Mouse (Mus musculus): ENCODE measurements around the gene Gm27235.
"Not testable (repeated sequence)": the region's sequence is repeated elsewhere in the genome, so short reads cannot be mapped to it uniquely, and the experiment has no call there.

Gene Gm27235

GRCm38 (mm10) chr9:35790001-35790400 is at the start of gene Gm27235, which contains the start of gene D730048I06Rik:
Gm27235 (minus strand) TSS chr9:35790101.
D730048I06Rik (minus strand) TSS chr9:35790112.
- DNase-seq (ENCODE audit: low spot score in 2 of 2) = no peak

DNA sequence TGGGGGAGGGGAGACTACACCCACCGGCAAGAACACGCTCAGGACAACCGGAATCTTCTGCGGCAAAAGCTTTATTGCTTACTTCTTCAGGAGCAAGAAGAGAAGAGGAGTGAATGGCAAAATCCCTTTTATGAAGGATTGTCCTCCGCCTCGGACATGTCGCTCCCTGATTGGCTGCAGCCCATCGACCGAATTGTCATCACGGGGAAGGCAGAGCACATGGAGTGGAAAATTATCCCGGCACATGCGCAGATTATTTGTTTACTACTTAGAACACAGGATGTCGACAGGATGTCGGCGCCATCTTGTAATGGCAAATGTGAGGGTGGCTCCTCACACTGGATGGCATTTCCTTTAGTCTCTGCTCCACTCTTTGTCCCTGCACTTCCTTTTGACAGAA is 28.0 kb upstream of the Gm27235 start:
- not testable (repeated sequence) for DNase-seq (ENCODE audit: low spot score in 2 of 2)

DNA sequence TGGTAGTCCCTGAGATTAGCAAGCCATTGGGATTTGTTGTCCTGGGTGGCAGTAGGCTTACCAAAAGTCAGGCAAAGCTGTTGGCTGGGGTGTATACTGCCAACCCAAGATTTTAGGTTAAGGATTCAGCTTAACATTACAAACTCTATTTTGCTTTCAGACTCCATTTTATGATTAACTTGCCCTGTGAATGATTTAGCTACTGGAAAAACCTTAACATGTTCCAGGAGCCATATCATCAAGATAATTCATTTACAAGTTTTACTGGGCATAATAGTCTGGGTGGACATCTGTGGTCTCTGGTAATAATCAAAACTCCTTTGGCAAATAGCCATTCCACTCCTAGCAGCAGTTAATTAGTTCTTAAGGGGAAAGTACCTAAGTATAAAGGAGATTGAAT is 8.2 kb upstream of the Gm27235 start:
- DNase-seq (ENCODE audit: low spot score in 2 of 2) = no peak

DNA sequence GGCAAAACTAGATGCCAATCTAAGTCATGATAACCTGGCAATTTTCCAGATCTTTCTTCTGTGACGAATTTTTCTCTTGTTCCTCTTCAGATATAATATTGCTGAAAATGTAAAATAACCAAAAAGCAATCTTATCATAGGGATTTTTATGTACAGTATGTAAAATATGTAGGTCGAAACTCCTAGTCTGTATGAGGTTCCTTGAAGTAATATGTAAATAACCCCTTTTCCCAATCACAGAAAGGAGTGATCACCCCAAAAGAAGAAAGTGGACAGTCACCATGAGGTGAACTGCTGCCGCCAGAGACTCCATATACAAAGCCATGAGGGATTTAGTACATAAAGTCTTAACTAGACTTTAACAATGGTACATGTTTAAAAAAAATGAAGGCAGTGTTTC is 11.9 kb downstream of the Gm27235 start, which contains the start of gene Gm17727:
TSS of gene Gm17727 (minus strand) at position 101 of the 400 bp plus-strand sequence.
- DNase-seq (ENCODE audit: low spot score in 2 of 2) = no peak

DNA sequence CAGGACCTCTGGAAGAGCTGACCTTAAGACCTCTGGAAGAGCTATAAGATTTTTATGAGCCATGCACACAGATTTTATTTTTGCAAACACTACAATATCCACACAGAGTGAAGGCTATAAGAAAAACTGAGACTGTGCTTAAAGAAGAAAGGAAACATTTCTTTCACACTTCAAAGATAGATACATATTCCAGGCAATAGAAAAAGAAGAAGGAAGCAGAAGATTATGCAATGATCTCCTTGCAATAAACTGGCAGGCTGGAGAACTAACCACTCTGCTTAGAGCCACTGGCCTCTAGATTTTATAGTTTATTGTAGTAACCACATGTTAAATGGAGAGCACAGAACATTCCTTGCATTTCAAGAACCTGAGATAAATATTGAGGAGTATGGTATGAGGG is 33.1 kb downstream of the Gm27235 start:
- no peak for DNase-seq (ENCODE audit: low spot score in 2 of 2)

DNA sequence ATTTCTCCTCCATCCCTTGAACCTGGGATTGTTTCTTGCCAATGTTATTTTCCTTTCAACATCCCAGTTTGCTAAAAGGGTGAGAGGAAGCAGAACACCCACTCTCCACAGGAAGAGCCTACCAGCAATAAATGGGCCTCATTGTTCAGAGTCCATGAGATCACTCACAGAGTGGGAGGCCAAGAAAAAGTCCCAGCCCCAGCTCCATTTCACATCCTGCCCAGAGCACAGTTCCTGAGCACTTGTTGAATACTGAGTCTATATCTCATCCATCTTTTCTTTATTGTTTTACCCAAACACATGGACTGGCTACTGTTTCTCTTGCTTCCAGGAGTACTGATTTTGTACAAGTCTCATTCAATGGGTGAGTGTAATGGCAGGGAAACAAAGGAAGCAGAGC is 49.2 kb downstream of the Gm27235 start, which contains the start of gene Gm17677:
TSS of gene Gm17677 (plus strand) at position 301 of the 400 bp plus-strand sequence.
- DNase-seq (ENCODE audit: low spot score in 2 of 2) = no peak
